Comparison of ENCODE assay signal across 24 mouse cellular contexts in genomic region chr11:110531087-110531486, GRCm38 (mm10).
DNase-seq lines count a peak whose midpoint lies in the region; ATAC-seq and TF ChIP-seq lines count a peak whose summit lies in the region.
"Had no signal": no experiment of that assay in that cellular context is flagged by ENCODE, and none has a peak within 500 bp of the region (broad histone marks: within the 10 kb centered on the region; RNA-seq: fewer than 3 reads in every experiment).

No protein-coding gene starts in this region.

- no peak overlapping the region for H3K9ac ChIP-seq in lung, embryonic 15.5 days
- no peak overlapping the region for H3K9ac ChIP-seq in midbrain, embryonic 14.5 days (replicated peaks; ENCODE audit: low read length)
- H3K9ac ChIP-seq: embryonic facial prominence, embryonic 12.5 days; embryonic facial prominence, embryonic 15.5 days; forebrain, postnatal 0 days; hindbrain, embryonic 12.5 days; hindbrain, embryonic 15.5 days had no signal

- no peaks in the 10 kb centered on the region for H3K36me3 ChIP-seq in lung, embryonic 15.5 days
- H3K36me3 ChIP-seq in testis, adult 2 months (ENCODE audit: control insufficient read depth, insufficient read depth, low read length): no peaks in the 10 kb centered on the region
- H3K36me3 ChIP-seq in midbrain, embryonic 14.5 days (ENCODE audit: control insufficient read depth, insufficient read depth, low read length): no peaks in the 10 kb centered on the region
- H3K36me3 ChIP-seq: embryonic facial prominence, embryonic 12.5 days; embryonic facial prominence, embryonic 15.5 days; G1E; hindbrain, embryonic 15.5 days had no signal

- WGBS in lung, embryonic 15.5 days: 26% methylated on average over 7 of the region's 7 CpGs
- WGBS in midbrain, embryonic 14.5 days: 83% methylated on average over 7 of the region's 7 CpGs

- ATAC-seq in lung, embryonic 15.5 days (ENCODE audit: borderline replicate concordance, extremely low read depth, low FRiP score, low TSS enrichment): peak; percentile 78; the same call in 1 of the 2 replicates
- no peak for ATAC-seq in midbrain, embryonic 14.5 days (ENCODE audit: low FRiP score, low TSS enrichment)
- ATAC-seq: forebrain, embryonic 14.5 days; forebrain, postnatal 0 days; Patski had no signal

- H3K27me3 ChIP-seq in lung, embryonic 15.5 days: no peaks in the 10 kb centered on the region
- no peaks in the 10 kb centered on the region for H3K27me3 ChIP-seq in testis, adult 2 months (ENCODE audit: control insufficient read depth, insufficient read depth, low read length)
- H3K27me3 ChIP-seq in midbrain, embryonic 14.5 days (ENCODE audit: control insufficient read depth, insufficient read depth, low read length): no peaks in the 10 kb centered on the region
- H3K27me3 ChIP-seq: embryonic facial prominence, embryonic 12.5 days; embryonic facial prominence, embryonic 15.5 days; hindbrain, embryonic 12.5 days; hindbrain, embryonic 15.5 days; Patski had no signal

- H3K4me1 ChIP-seq in lung, embryonic 15.5 days: no peaks in the 10 kb centered on the region
- no peaks in the 10 kb centered on the region for H3K4me1 ChIP-seq in testis, adult 2 months (ENCODE audit: control insufficient read depth, insufficient read depth, low read length)
- H3K4me1 ChIP-seq in midbrain, embryonic 14.5 days (ENCODE audit: control insufficient read depth, insufficient read depth, low read length): no peaks in the 10 kb centered on the region
- H3K4me1 ChIP-seq: embryonic facial prominence, embryonic 15.5 days; hindbrain, embryonic 12.5 days; hindbrain, embryonic 15.5 days had no signal

- no peaks in the 10 kb centered on the region for H3K9me3 ChIP-seq in lung, embryonic 15.5 days
- H3K9me3 ChIP-seq in midbrain, embryonic 14.5 days (ENCODE audit: control insufficient read depth, low read length): no peaks in the 10 kb centered on the region
- H3K9me3 ChIP-seq: embryonic facial prominence, embryonic 12.5 days; embryonic facial prominence, embryonic 15.5 days; hindbrain, embryonic 12.5 days; hindbrain, embryonic 15.5 days had no signal

- no peak for DNase-seq in lung, postnatal 4 days
- no peak for DNase-seq in testis, postnatal 14 days (ENCODE audit: low spot score)
- peak; percentile 15 for DNase-seq in lung, postnatal 10 days
- DNase-seq in kidney, postnatal 4 days: no peak
- DNase-seq in midbrain, embryonic 14.5 days: no peak
- DNase-seq: adrenal gland, postnatal 10 days; adrenal gland, postnatal 36 days; cerebellum, adult 11 months; cerebellum, adult 2 months; cerebellum, adult 9-11 months; cerebellum, postnatal 36 days; forebrain, postnatal 0 days; gastrocnemius, adult 2 months; gastrocnemius, postnatal 14 days had no signal

- TF ChIP-seq CTCF in testis, adult 2 months (IDR thresholded peaks at IDR 0.05; ENCODE audit: control insufficient read depth, insufficient read depth, insufficient replicate concordance, low read depth, low read length): no peak

- no peak overlapping the region for H3K4me2 ChIP-seq in lung, embryonic 15.5 days
- H3K4me2 ChIP-seq in midbrain, embryonic 14.5 days (ENCODE audit: low read length): no peak overlapping the region
- H3K4me2 ChIP-seq: embryonic facial prominence, embryonic 12.5 days; embryonic facial prominence, embryonic 15.5 days; heart, embryonic 11.5 days; hindbrain, embryonic 12.5 days; hindbrain, embryonic 15.5 days had no signal

- no peak overlapping the region for H3K4me3 ChIP-seq in lung, embryonic 15.5 days
- H3K4me3 ChIP-seq in testis, adult 2 months (ENCODE audit: control insufficient read depth, low read depth, low read length): peak overlapping the region; percentile 5; the same call in 1 of the 2 replicates
- no peak overlapping the region for H3K4me3 ChIP-seq in midbrain, embryonic 14.5 days (replicated peaks; ENCODE audit: low read depth, low read length)
- H3K4me3 ChIP-seq: embryonic facial prominence, embryonic 12.5 days; embryonic facial prominence, embryonic 15.5 days; gastrocnemius, adult 2 months; hindbrain, embryonic 12.5 days; hindbrain, embryonic 15.5 days had no signal

- no peak for TF ChIP-seq POLR2A in testis, adult 2 months (IDR thresholded peaks at IDR 0.05; ENCODE audit: control insufficient read depth, low read depth, low read length)

- no peak overlapping the region for H3K27ac ChIP-seq in lung, embryonic 15.5 days
- H3K27ac ChIP-seq in testis, adult 2 months (ENCODE audit: control insufficient read depth, insufficient read depth, low read depth, low read length): no peak overlapping the region
- no peak overlapping the region for H3K27ac ChIP-seq in midbrain, embryonic 14.5 days (replicated peaks; ENCODE audit: low read depth, low read length)
- H3K27ac ChIP-seq: embryonic facial prominence, embryonic 12.5 days; embryonic facial prominence, embryonic 15.5 days; gastrocnemius, adult 2 months; hindbrain, embryonic 12.5 days; hindbrain, embryonic 15.5 days had no signal
